In the genomic region with DNA sequence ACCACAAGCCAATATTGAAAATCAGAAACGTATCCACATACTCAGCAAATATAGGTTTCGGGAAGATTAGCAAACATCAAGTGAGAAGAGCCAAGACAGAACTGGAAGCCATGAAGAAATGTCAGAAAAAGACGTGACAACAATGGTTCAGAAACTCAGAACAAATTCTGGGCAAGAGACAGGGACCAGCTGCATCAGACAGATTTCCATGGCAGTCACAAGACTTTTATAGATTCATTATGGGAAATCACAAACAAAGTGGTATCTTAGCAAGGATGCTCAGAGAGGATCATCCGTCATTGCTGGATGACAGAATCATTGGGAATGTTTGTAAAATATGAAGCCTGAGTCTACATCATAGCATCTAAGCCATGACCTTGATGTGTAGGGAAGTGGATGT, we compare ENCODE assay signal across 28 mouse cellular contexts.
DNase-seq lines count a peak whose midpoint lies in the region; ATAC-seq lines count a peak whose summit lies in the region.
"Had no signal": no experiment of that assay in that cellular context is flagged by ENCODE, and none has a peak within 500 bp of the region (broad histone marks: within the 10 kb centered on the region; RNA-seq: fewer than 3 reads in every experiment).

No protein-coding gene starts in this region.

- no peak overlapping the region for H3K9ac ChIP-seq in heart, embryonic 11.5 days (ENCODE audit: low read depth, low read length)
- no peak overlapping the region for H3K9ac ChIP-seq in neural tube, embryonic 15.5 days (replicated peaks)
- H3K9ac ChIP-seq: embryonic facial prominence, embryonic 15.5 days; heart, embryonic 15.5 days; hindbrain, embryonic 13.5 days; limb, embryonic 13.5 days; lung, embryonic 15.5 days; midbrain, embryonic 13.5 days; neural tube, embryonic 13.5 days had no signal

- H3K27me3 ChIP-seq in heart, embryonic 11.5 days (ENCODE audit: control insufficient read depth, insufficient read depth, low read length), result no peaks in the 10 kb centered on the region
- no peaks in the 10 kb centered on the region for H3K27me3 ChIP-seq in neural tube, embryonic 15.5 days (replicated peaks)
- H3K27me3 ChIP-seq: embryonic facial prominence, embryonic 15.5 days; heart, embryonic 15.5 days; hindbrain, embryonic 13.5 days; limb, embryonic 13.5 days; lung, embryonic 15.5 days; midbrain, embryonic 13.5 days; neural tube, embryonic 13.5 days had no signal

- no peaks in the 10 kb centered on the region for H3K4me1 ChIP-seq in heart, embryonic 11.5 days (ENCODE audit: control insufficient read depth, insufficient read depth, low read length)
- no peaks in the 10 kb centered on the region for H3K4me1 ChIP-seq in neural tube, embryonic 15.5 days
- H3K4me1 ChIP-seq: embryonic facial prominence, embryonic 15.5 days; heart, embryonic 15.5 days; hindbrain, embryonic 13.5 days; limb, embryonic 13.5 days; lung, embryonic 15.5 days; midbrain, embryonic 13.5 days; neural tube, embryonic 13.5 days had no signal

- no peaks in the 10 kb centered on the region for H3K36me3 ChIP-seq in heart, embryonic 11.5 days (ENCODE audit: control insufficient read depth, insufficient read depth, low read length)
- H3K36me3 ChIP-seq in neural tube, embryonic 15.5 days, result no peaks in the 10 kb centered on the region
- H3K36me3 ChIP-seq: embryonic facial prominence, embryonic 10.5 days; embryonic facial prominence, embryonic 15.5 days; heart, embryonic 15.5 days; hindbrain, embryonic 13.5 days; limb, embryonic 13.5 days; lung, embryonic 15.5 days; midbrain, embryonic 13.5 days; neural tube, embryonic 13.5 days had no signal

- H3K9me3 ChIP-seq in heart, embryonic 11.5 days (replicated peaks; ENCODE audit: control insufficient read depth, low read length), result no peaks in the 10 kb centered on the region
- H3K9me3 ChIP-seq in neural tube, embryonic 15.5 days (replicated peaks), result no peaks in the 10 kb centered on the region
- H3K9me3 ChIP-seq: embryonic facial prominence, embryonic 10.5 days; embryonic facial prominence, embryonic 15.5 days; heart, embryonic 15.5 days; hindbrain, embryonic 13.5 days; limb, embryonic 13.5 days; lung, embryonic 15.5 days; midbrain, embryonic 13.5 days; neural tube, embryonic 13.5 days had no signal

- peak; percentile 38; the same call in 1 of the 2 replicates for ATAC-seq in frontal cortex, adult (ENCODE audit: low TSS enrichment)
- ATAC-seq in heart, embryonic 11.5 days (replicated peaks; ENCODE audit: insufficient number of reproducible peaks, low FRiP score, low TSS enrichment), result no peak
- ATAC-seq in megakaryocyte progenitor cell, adult 5-6 weeks (replicated peaks; ENCODE audit: poor library complexity), result no peak
- no peak for ATAC-seq in neural tube, embryonic 15.5 days (ENCODE audit: low FRiP score)
- ATAC-seq: CD4-positive, CD25-positive, alpha-beta regulatory T cell, adult 4 months; intestine, postnatal 0 days; midbrain, embryonic 13.5 days had no signal

- 78% methylated on average over 4 of the region's 4 CpGs for WGBS in heart, embryonic 11.5 days (ENCODE audit: insufficient replicate concordance)
- 91% methylated on average over 4 of the region's 4 CpGs for WGBS in neural tube, embryonic 15.5 days

- DNase-seq in frontal cortex, postnatal 25 days (ENCODE audit: low spot score in 2 of 2), result no peak
- peak; percentile 53 for DNase-seq in layer of hippocampus, adult 11-12 months (ENCODE audit: low spot score)
- DNase-seq in layer of hippocampus, adult 9-10 months (ENCODE audit: low spot score), result peak; percentile 51
- DNase-seq: adrenal gland, postnatal 14 days; cerebellum, adult 8-10 months; cerebellum, postnatal 25 days; gastrocnemius, adult 2 months; heart, adult 2 months; kidney, adult 9 months; kidney, postnatal 10 days; lung, postnatal 4 days; thymus, adult 2 months; thymus, postnatal 36 days had no signal

- no peak overlapping the region for H3K4me3 ChIP-seq in heart, embryonic 11.5 days (ENCODE audit: low read depth, low read length)
- H3K4me3 ChIP-seq in neural tube, embryonic 15.5 days (replicated peaks), result no peak overlapping the region
- H3K4me3 ChIP-seq: embryonic facial prominence, embryonic 10.5 days; embryonic facial prominence, embryonic 15.5 days; gastrocnemius, adult 2 months; heart, adult 2 months; heart, embryonic 15.5 days; hindbrain, embryonic 13.5 days; limb, embryonic 13.5 days; lung, embryonic 15.5 days; midbrain, embryonic 13.5 days; neural tube, embryonic 13.5 days had no signal

- H3K4me2 ChIP-seq in heart, embryonic 11.5 days, result no peak overlapping the region
- H3K4me2 ChIP-seq in neural tube, embryonic 15.5 days, result no peak overlapping the region
- H3K4me2 ChIP-seq: embryonic facial prominence, embryonic 15.5 days; heart, embryonic 15.5 days; hindbrain, embryonic 13.5 days; limb, embryonic 13.5 days; liver, embryonic 11.5 days; lung, embryonic 15.5 days; midbrain, embryonic 13.5 days; neural tube, embryonic 13.5 days had no signal

- H3K27ac ChIP-seq in heart, embryonic 11.5 days (ENCODE audit: low read depth, low read length), result no peak overlapping the region
- H3K27ac ChIP-seq in neural tube, embryonic 15.5 days (replicated peaks), result no peak overlapping the region
- H3K27ac ChIP-seq: embryonic facial prominence, embryonic 10.5 days; embryonic facial prominence, embryonic 15.5 days; gastrocnemius, adult 2 months; heart, adult 2 months; heart, embryonic 15.5 days; hindbrain, embryonic 13.5 days; limb, embryonic 13.5 days; lung, embryonic 15.5 days; midbrain, embryonic 13.5 days; neural tube, embryonic 13.5 days had no signal

Comparison
In these comparisons a context has a peak if more than half of its experiments do, and no peak if none do; other contexts are left out.
1. DNase-seq: peak in layer of hippocampus, adult 11-12 months (single experiment) and layer of hippocampus, adult 9-10 months (single experiment); none in frontal cortex, postnatal 25 days (0 of 2).